Mouse (Mus musculus) midbrain, embryonic 13.5 days (tissue): ENCODE data around the gene Nab2. TPM values are rescaled to one million over a fixed set of nuclear protein-coding genes. Genes with fewer than 3 reads are reported as not detected.

Source experiments
- ATAC-seq: fragments of 200-750 bp; cut with Nextera tagmentation; 2 replicates; pipeline ENCODE4 v1.8.0; 2017; ENCODE audit warnings: mild to moderate bottlenecking, moderate TSS enrichment, moderate library complexity
- H3K27ac ChIP-seq: fragments of 300-500 bp; sonication (generic); 2 replicates; pipeline ENCODE4 v1.5.1; 2015; ENCODE audit warnings: inconsistent platforms, mild to moderate bottlenecking, moderate library complexity
- H3K27me3 ChIP-seq: fragments of 300-500 bp; sonication (generic); 2 replicates; pipeline ENCODE4 v1.6.1; 2015; ENCODE audit warnings: mild to moderate bottlenecking, inconsistent platforms
- H3K36me3 ChIP-seq: fragments of 300-500 bp; sonication (generic); 2 replicates; pipeline ENCODE4 v1.6.1; 2015; ENCODE audit warnings: mild to moderate bottlenecking, inconsistent platforms
- H3K4me1 ChIP-seq: fragments of 300-500 bp; sonication (generic); replicated peaks from 2 replicates; pipeline ENCODE4 v1.6.1; 2015; ENCODE audit warnings: inconsistent platforms
- H3K4me2 ChIP-seq: fragments of 300-500 bp; sonication (generic); replicated peaks from 2 replicates; pipeline ENCODE4 v1.6.1; 2015; ENCODE audit warnings: moderate library complexity, mild to moderate bottlenecking, inconsistent platforms
- H3K4me3 ChIP-seq: fragments of 300-500 bp; sonication (generic); replicated peaks from 2 replicates; pipeline ENCODE4 v1.5.1; 2015; ENCODE audit warnings: mild to moderate bottlenecking, inconsistent platforms
- H3K9ac ChIP-seq: fragments of 300-500 bp; sonication (generic); replicated peaks from 2 replicates; pipeline ENCODE4 v1.6.1; 2015; ENCODE audit warnings: mild to moderate bottlenecking, inconsistent platforms
- H3K9me3 ChIP-seq: fragments of 300-500 bp; sonication (generic); 2 replicates; pipeline ENCODE4 v1.6.1; 2016; ENCODE audit warnings: mild to moderate bottlenecking, inconsistent platforms
- WGBS: fragments of 180-500 bp; shearing (Covaris S2); methylation state at CpG from one replicate; pipeline ENCODE4 v1.1.7; 2015; 5-methylcytosine and 5-hydroxymethylcytosine counted together
- polyA plus RNA-seq: library from polyadenylated mRNA; unstranded; fragments of >200 nt; fragmentation: Nextera tagmentation; extraction: Ambion mirVana; gene quantifications from 2 replicates; pipeline ENCODE4 v1.2.1, GENCODE M21; 2015

Nab2 gene
- polyA plus RNA-seq = 1.2 and 1.8 TPM in 2 replicates

DNA sequence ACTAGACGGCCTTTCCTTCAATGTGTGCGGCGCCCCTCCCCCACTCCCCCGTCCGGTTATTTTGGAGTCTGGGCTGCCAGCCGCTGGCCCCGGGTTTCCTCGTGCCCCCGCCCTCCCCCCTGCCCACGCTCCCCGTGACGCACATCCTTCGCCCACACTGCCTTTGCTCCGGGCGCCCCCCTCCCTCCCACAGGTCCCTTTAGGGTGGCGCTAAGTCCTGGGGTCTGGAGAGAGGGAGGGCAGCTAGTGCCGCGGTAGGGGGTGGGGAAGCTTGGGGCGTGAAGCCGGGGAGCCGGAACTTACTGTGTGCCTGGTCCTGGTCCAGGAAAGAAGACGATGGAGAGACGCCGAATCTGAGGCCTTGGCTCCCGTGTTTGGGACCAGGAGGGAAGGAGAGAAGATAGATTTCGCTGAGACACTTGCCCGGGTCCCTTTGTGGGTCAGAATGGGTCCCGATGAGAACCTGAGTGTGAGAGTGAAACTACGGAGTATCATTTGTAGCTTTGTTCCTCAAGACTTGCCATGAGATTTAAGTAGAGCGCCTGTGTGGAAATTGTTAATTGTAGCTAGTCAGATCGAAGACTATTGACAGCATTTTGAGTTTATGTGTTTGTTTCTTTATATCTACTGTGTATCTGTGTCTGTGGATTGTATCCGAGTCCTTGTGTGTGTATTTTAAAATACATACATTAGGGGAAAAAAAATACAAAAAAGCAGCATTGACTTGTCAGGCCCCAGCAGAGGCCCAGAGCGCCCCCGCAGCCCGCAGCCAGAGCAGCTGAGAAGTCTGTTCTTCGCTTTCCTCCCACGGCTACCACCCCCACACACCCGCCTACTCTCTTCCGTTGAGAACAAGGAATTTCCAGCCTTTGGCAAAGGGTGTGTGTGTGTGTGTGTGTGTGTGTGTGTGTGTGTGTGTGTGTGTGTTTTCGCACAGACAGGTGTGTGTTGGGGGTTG is at the start of gene Nab2:
TSS of gene Nab2 (minus strand) at position 476 of the 958 bp plus-strand sequence.
- H3K9me3 ChIP-seq = no peaks in the 10 kb centered on the region
- peak within 1 kb of the TSS; percentile 59 for H3K4me3 ChIP-seq
- no peaks in the 10 kb centered on the region for H3K36me3 ChIP-seq
- H3K4me1 ChIP-seq = peaks cover 49% of the 10 kb centered on the region
- WGBS = 3% methylated on average over 40 of the region's 40 CpGs
- peak within 1 kb of the TSS; percentile 59 for H3K9ac ChIP-seq
- peak within 1 kb of the TSS; percentile 44 for H3K27ac ChIP-seq
- peak within 1 kb of the TSS; percentile 90 for H3K4me2 ChIP-seq
- no peak for ATAC-seq
- H3K27me3 ChIP-seq = peaks cover 68% of the 10 kb centered on the region

DNA sequence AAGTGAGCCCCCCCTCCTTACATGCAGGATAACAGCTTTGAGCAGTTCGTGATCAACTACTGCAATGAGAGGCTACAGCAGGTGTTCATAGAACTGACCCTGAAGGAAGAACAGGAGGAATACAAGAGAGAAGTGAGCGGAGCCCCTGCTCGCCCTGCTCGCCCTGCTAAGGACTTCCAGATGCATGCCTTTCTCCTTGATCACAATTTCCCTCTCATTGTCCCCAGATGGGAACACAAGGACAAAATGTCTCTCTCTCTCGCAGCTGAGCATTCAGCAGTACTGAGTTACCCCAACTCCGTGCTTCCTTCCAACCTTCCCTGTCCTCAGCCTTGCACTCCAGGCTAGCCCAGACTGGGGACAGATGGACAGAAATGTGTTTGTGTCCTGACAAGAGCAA is 44.4 kb upstream of the Nab2 start:
- WGBS = 80% methylated on average over 6 of the region's 6 CpGs
- no peak for ATAC-seq
- no peaks in the 10 kb centered on the region for H3K36me3 ChIP-seq
- H3K9me3 ChIP-seq = no peaks in the 10 kb centered on the region
- H3K27ac ChIP-seq = no peak overlapping the region
- no peak overlapping the region for H3K4me3 ChIP-seq
- H3K9ac ChIP-seq = no peak overlapping the region
- no peak overlapping the region for H3K4me2 ChIP-seq
- no peaks in the 10 kb centered on the region for H3K4me1 ChIP-seq
- no peaks in the 10 kb centered on the region for H3K27me3 ChIP-seq

DNA sequence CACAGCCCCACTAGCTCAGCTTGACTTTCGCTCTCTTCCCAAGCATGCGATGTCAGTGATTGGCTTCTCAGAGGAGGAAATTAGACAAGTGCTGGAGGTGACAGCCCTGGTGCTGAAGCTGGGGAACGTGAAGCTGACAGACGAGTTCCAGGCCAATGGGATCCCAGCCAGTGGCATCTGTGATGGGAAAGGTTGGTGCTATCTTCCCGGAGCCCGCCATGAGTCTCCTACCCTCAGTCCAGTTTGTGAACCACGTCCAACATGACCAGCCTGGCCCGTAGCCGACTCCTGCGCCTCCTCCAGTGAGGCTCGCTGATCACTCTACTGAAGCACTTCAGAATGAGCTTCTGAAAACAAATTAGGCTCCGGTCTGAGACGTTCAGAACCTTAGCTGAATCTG is 42.0 kb upstream of the Nab2 start:
- Histone ChIP-seq H3K4me2 (no peak overlapping the region), H3K36me3 (no peaks in the 10 kb centered on the region), H3K9ac (no peak overlapping the region), H3K4me3 (no peak overlapping the region), H3K27me3 (no peaks in the 10 kb centered on the region), H3K9me3 (no peaks in the 10 kb centered on the region), H3K27ac (no peak overlapping the region), H3K4me1 (no peaks in the 10 kb centered on the region)
- no peak for ATAC-seq
- 88% methylated on average over 13 of the region's 13 CpGs for WGBS

DNA sequence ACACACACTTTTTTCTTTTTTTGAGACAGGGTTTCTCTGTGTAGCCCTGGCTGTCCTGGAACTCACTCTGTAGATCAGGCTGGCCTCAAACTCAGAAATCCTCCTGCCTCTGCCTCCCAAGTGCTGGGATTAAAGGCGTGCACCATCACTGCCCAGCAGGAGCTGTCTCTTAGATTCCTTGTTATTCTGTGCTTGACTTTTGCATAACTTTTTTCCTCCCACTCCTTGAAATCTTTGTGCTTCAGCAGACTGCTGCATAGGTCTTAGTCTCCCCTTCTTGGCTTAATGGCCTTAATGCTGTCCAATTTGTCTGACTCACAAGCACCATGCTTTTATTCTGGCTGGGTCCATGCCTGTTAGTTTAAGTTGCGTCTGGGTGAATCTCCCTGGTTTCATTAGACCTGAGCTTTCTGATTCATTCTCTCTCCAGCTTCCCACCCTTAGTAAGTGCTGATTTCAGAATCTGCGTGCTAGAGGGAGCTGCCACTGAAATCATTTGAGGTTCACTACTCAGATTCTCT is 40.5 kb upstream of the Nab2 start:
- no peaks in the 10 kb centered on the region for H3K27me3 ChIP-seq
- no peaks in the 10 kb centered on the region for H3K36me3 ChIP-seq
- WGBS = 79% methylated on average over 3 of the region's 3 CpGs
- H3K4me2 ChIP-seq = no peak overlapping the region
- ATAC-seq = no peak
- H3K4me1 ChIP-seq = no peaks in the 10 kb centered on the region
- no peak overlapping the region for H3K4me3 ChIP-seq
- H3K9me3 ChIP-seq = no peaks in the 10 kb centered on the region
- no peak overlapping the region for H3K27ac ChIP-seq
- H3K9ac ChIP-seq = no peak overlapping the region

DNA sequence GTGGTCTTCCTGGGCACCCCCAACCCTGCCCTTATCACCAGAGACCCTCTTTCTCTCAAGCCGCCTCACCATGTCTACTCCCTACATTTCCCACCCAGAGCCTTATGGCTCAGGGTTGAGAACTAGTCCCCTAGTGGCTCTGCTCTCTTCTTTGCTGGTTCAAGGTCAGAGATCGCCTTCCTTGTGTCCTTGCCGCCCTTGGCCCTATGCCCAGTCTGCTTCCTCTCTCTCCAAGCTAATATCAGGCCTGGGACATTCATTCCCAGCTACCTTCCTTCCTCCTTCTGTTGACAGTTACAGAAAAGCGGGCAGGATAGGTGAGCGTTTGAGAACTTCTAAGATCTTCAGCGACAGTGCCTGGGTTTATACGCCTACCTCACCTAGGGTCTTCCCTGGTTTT is 39.4 kb upstream of the Nab2 start:
- no peak overlapping the region for H3K27ac ChIP-seq
- H3K4me1 ChIP-seq = no peaks in the 10 kb centered on the region
- no peaks in the 10 kb centered on the region for H3K36me3 ChIP-seq
- H3K4me3 ChIP-seq = no peak overlapping the region
- H3K27me3 ChIP-seq = no peaks in the 10 kb centered on the region
- 91% methylated on average over 7 of the region's 7 CpGs for WGBS
- no peaks in the 10 kb centered on the region for H3K9me3 ChIP-seq
- no peak overlapping the region for H3K4me2 ChIP-seq
- no peak overlapping the region for H3K9ac ChIP-seq
- no peak for ATAC-seq

DNA sequence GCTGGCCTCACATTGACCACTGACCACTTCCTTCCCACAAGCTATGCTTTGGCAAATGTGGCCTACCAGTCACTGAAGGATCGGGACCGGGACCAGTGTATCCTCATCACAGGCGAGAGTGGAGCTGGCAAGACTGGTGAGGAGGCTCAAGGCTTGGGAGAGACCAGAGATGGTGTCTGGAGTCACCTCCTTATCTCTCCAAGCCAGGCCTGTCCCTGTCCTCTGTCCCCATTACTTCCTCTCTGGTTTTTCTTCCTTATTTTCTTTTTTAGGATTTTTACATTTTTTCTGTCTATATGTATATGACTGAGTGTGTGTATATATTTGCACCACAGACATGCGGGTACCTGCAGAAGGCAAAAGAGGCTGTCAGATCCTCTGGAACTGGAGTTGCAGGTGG is 37.4 kb upstream of the Nab2 start:
- Histone ChIP-seq H3K4me1 (no peaks in the 10 kb centered on the region), H3K4me3 (no peak overlapping the region), H3K27ac (no peak overlapping the region), H3K36me3 (no peaks in the 10 kb centered on the region), H3K9me3 (no peaks in the 10 kb centered on the region), H3K9ac (no peak overlapping the region), H3K27me3 (no peaks in the 10 kb centered on the region), H3K4me2 (no peak overlapping the region)
- 88% methylated on average over 4 of the region's 4 CpGs for WGBS
- no peak for ATAC-seq

DNA sequence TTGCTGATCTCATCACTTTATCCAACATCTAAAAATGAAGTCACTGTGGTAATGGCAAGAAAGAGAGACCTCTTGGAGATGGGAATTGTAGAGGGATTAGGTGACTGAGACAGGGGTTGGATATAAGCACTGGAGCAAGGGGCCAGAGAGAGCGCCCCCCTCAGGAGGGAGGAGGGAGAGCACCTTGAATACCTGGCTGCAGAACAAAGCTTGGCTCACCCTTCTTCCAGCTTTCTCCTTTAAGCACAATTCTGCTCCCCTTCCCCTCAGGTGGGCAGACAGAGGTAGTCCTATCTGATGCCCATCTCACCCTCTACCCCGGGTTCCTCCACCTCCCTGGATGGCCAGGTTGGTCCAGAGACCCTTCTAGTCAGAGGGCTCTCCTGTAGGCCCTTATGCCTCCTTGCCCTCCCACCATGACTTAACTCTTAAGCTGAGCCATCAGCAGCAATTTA is 36.4 kb upstream of the Nab2 start, which contains the start of gene Myo1a:
TSS of gene Myo1a (plus strand) at position 405 of the 455 bp plus-strand sequence.
- H3K9me3 ChIP-seq = no peaks in the 10 kb centered on the region
- H3K27me3 ChIP-seq = no peaks in the 10 kb centered on the region
- H3K36me3 ChIP-seq = no peaks in the 10 kb centered on the region; the same call in 1 of the 2 replicates
- 67% methylated on average over 2 of the region's 2 CpGs for WGBS
- H3K4me1 ChIP-seq = no peaks in the 10 kb centered on the region
- no peak within 1 kb of the TSS for H3K4me2 ChIP-seq
- H3K9ac ChIP-seq = no peak within 1 kb of the TSS
- H3K27ac ChIP-seq = no peak within 1 kb of the TSS
- H3K4me3 ChIP-seq = no peak within 1 kb of the TSS
- ATAC-seq = no peak

DNA sequence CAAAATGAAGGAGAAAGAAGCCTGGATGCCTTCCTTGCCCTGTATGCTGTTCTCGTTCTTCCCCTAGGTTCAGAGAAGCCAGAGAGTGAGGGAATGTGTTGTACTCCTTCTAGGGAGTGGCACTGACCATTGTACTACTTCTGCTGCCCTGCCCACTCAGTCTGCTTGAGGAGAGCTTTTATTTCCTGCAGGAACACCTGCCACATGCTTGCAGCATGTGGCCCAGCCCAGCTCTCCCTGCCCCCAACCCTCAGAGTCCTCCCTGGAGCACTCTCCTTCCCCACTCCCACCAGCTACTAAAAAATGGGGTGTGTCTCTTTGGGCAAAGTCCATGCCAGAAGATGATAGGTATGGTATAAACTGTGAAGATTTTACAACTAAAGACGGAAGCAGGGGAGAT is 35.9 kb upstream of the Nab2 start:
- H3K27ac ChIP-seq = no peak overlapping the region
- H3K4me2 ChIP-seq = no peak overlapping the region
- no peak overlapping the region for H3K9ac ChIP-seq
- no peaks in the 10 kb centered on the region for H3K27me3 ChIP-seq
- H3K36me3 ChIP-seq = peaks cover 3% of the 10 kb centered on the region
- H3K9me3 ChIP-seq = no peaks in the 10 kb centered on the region
- H3K4me3 ChIP-seq = no peak overlapping the region
- no peak for ATAC-seq
- H3K4me1 ChIP-seq = no peaks in the 10 kb centered on the region
- WGBS = 72% methylated on average over 2 of the region's 2 CpGs

DNA sequence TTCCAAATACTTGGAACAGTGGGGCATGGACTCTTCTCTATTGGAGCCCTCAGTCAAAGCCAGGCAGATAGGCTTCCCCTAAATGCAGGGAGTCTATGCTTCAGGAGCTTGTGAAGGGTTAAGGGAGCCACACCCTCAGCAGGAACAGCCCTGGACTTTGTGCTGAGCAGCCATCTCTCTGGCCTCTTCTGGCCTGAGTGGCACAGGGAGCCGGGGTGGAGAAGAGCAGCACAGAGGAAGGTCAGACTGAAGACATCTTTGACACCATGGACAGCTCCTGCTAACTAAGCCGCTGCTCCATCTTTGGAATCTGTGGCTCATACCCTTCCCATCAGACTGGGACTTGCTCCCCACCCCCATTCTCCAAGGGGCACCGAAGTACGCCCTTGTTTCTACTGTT is 34.9 kb upstream of the Nab2 start:
- H3K9me3 ChIP-seq = no peaks in the 10 kb centered on the region
- peaks cover 9% of the 10 kb centered on the region for H3K36me3 ChIP-seq
- H3K4me1 ChIP-seq = no peaks in the 10 kb centered on the region
- no peak overlapping the region for H3K9ac ChIP-seq
- H3K27ac ChIP-seq = no peak overlapping the region
- WGBS = 53% methylated on average over 4 of the region's 4 CpGs
- no peaks in the 10 kb centered on the region for H3K27me3 ChIP-seq
- no peak for ATAC-seq
- H3K4me3 ChIP-seq = no peak overlapping the region
- H3K4me2 ChIP-seq = no peak overlapping the region

DNA sequence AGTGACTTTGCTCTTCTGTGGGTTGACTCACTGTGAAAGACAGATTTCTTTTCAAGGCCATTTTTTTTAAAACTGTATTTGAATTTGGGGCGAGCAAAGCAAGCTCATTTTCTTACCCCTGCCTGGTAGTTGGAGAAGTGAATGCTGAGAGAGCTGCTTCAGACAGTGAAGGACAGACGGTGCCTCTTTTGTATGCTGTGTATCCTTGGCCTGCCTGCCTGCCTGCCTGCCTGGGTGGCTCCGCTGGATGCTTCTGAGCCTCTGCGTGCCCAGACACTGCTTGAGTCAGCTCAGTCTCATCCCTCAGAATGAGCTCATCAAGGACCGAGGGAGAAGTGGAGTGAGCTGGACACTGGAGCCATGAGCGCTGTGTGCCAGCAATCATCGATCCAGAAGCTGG is 30.6 kb upstream of the Nab2 start:
- no peak overlapping the region for H3K4me2 ChIP-seq
- H3K36me3 ChIP-seq = peaks cover 31% of the 10 kb centered on the region
- H3K9me3 ChIP-seq = no peaks in the 10 kb centered on the region
- H3K4me3 ChIP-seq = no peak overlapping the region
- ATAC-seq = no peak
- no peaks in the 10 kb centered on the region for H3K27me3 ChIP-seq
- no peak overlapping the region for H3K27ac ChIP-seq
- 89% methylated on average over 7 of the region's 7 CpGs for WGBS
- H3K9ac ChIP-seq = no peak overlapping the region
- no peaks in the 10 kb centered on the region for H3K4me1 ChIP-seq

DNA sequence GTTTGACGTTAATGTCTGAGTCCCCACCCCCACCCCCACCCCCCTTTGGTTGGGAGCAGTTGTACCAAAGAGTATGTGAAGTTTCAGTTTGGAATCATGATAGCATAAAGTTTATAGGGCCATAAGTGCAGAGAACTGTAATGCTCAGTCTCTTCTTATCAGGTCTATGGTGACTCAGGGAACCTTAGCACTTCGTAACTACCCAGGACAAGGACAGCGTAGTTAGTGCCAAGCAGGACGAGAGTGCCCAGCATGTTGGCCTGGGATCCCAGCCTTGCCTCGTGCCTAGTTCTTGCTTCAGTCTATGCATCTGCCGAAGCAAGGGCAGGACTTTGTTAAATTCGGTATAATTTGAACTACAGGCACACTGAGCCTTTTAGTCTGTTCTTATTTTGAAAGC is 27.4 kb upstream of the Nab2 start:
- H3K27ac ChIP-seq = no peak overlapping the region
- H3K4me3 ChIP-seq = no peak overlapping the region
- H3K4me2 ChIP-seq = no peak overlapping the region
- no peaks in the 10 kb centered on the region for H3K4me1 ChIP-seq
- 94% methylated on average over 7 of the region's 7 CpGs for WGBS
- no peak for ATAC-seq
- H3K27me3 ChIP-seq = no peaks in the 10 kb centered on the region
- H3K9me3 ChIP-seq = no peaks in the 10 kb centered on the region
- peaks cover 39% of the 10 kb centered on the region for H3K36me3 ChIP-seq
- no peak overlapping the region for H3K9ac ChIP-seq

DNA sequence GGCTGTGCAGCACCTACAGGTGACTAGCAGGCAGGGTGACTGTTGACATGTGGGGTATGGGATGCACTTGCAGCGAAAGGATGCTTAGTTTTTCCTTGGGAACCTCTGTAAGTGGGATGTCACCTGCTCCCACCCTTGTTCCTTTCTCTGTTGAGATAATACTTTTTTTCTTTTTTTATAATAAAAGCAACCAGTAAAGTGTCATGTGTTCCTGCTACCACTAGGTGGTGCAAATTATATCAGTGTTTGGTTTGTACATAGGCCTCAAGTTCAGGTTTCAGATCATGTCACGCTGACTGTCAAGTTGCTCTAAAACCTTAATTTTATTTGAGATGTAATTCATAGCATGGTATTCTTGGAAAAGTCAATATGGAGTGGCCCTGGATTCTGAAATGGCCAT is 26.3 kb upstream of the Nab2 start:
- Histone ChIP-seq H3K36me3 (peaks cover 40% of the 10 kb centered on the region), H3K4me2 (no peak overlapping the region), H3K9ac (no peak overlapping the region), H3K4me1 (no peaks in the 10 kb centered on the region), H3K9me3 (no peaks in the 10 kb centered on the region), H3K27me3 (no peaks in the 10 kb centered on the region), H3K4me3 (no peak overlapping the region), H3K27ac (no peak overlapping the region)
- ATAC-seq = peak; percentile 56; the same call in 1 of the 2 replicates
- 66% methylated on average over 2 of the region's 2 CpGs for WGBS
